Mouse (Mus musculus) cerebellum, postnatal 10 days (tissue): ENCODE results near the gene Gm17509.
A peak's percentile ranks its signal among the peaks of the same experiment; 100 is the strongest.

Experiments
- DNase-seq, 2 experiments: peaks; one replicate each; pipeline ENCODE4 v3.0.0; 2021; ENCODE audit warnings: mixed read lengths in 2 of 2

Gm17509 gene

GRCm38 (mm10) chr13:117220501-117221321 is at the start of gene Gm17509:
Gene Gm17509, minus strand, starts transcription at chr13:117221075.
- DNase-seq, result peak; percentile 85 to 87

- DNase-seq, result no peak
These were observed 47.1 kb upstream of the Gm17509 start for GRCm38 (mm10) chr13:117267963-117268362.

GRCm38 (mm10) chr13:117266156-117266555 is 45.3 kb upstream of the Gm17509 start:
- no peak for DNase-seq

GRCm38 (mm10) chr13:117260704-117261103 is 39.8 kb upstream of the Gm17509 start:
- DNase-seq, result no peak

- DNase-seq, result no peak
These were observed 21.7 kb upstream of the Gm17509 start for GRCm38 (mm10) chr13:117242621-117243020.

- DNase-seq, result no peak
These were observed 21.2 kb upstream of the Gm17509 start for GRCm38 (mm10) chr13:117242063-117242462.

GRCm38 (mm10) chr13:117237111-117237510 is 16.2 kb upstream of the Gm17509 start:
- DNase-seq, result no peak

GRCm38 (mm10) chr13:117235530-117236212 is 14.8 kb upstream of the Gm17509 start:
- DNase-seq, result peak; percentile 63 to 68

GRCm38 (mm10) chr13:117234486-117234885 is 13.6 kb upstream of the Gm17509 start:
- DNase-seq, result peak in 1 of 2 experiments; percentile 31

- no peak for DNase-seq
These were observed 12.9 kb upstream of the Gm17509 start for GRCm38 (mm10) chr13:117233808-117234207.

- DNase-seq, result no peak
These were observed 9.7 kb upstream of the Gm17509 start for GRCm38 (mm10) chr13:117230371-117231110.

- peak; percentile 52 to 59 for DNase-seq
These were observed 4.7 kb upstream of the Gm17509 start for GRCm38 (mm10) chr13:117225561-117225960.

GRCm38 (mm10) chr13:117224901-117225300 is 4.0 kb upstream of the Gm17509 start:
- DNase-seq, result peak in 1 of 2 experiments; percentile 18

GRCm38 (mm10) chr13:117223125-117223524 is 2.2 kb upstream of the Gm17509 start:
- DNase-seq, result no peak

GRCm38 (mm10) chr13:117219871-117220500 is 889 bp downstream of the Gm17509 start:
- DNase-seq, result no peak

- no peak for DNase-seq
These were observed 2.8 kb downstream of the Gm17509 start for GRCm38 (mm10) chr13:117218092-117218491.

GRCm38 (mm10) chr13:117217621-117218020 is 3.3 kb downstream of the Gm17509 start:
- no peak for DNase-seq

GRCm38 (mm10) chr13:117216752-117217363 is 4.0 kb downstream of the Gm17509 start:
- no peak for DNase-seq

GRCm38 (mm10) chr13:117216126-117216525 is 4.7 kb downstream of the Gm17509 start:
- DNase-seq, result no peak

GRCm38 (mm10) chr13:117215481-117215880 is 5.4 kb downstream of the Gm17509 start:
- DNase-seq, result no peak

GRCm38 (mm10) chr13:117211386-117211875 is 9.4 kb downstream of the Gm17509 start:
- DNase-seq, result no peak

GRCm38 (mm10) chr13:117208236-117208635 is 12.6 kb downstream of the Gm17509 start, which contains the start of gene Emb:
Gene Emb, plus strand, starts transcription at chr13:117208536.
- no peak for DNase-seq
